Comparison of ENCODE assay signal across 9 mouse cellular contexts in genomic region chr1:83631798-83632197, GRCm38 (mm10).
DNase-seq lines count a peak whose midpoint lies in the region; ATAC-seq lines count a peak whose summit lies in the region.
"Had no signal": no experiment of that assay in that cellular context is flagged by ENCODE, and none has a peak within 500 bp of the region (broad histone marks: within the 10 kb centered on the region; RNA-seq: fewer than 3 reads in every experiment).

No protein-coding gene starts in this region.

- no peak overlapping the region for H3K4me3 ChIP-seq in heart, embryonic 10.5 days
- no peak overlapping the region for H3K4me3 ChIP-seq in hindbrain, embryonic 15.5 days
- no peak overlapping the region for H3K4me3 ChIP-seq in midbrain, embryonic 15.5 days
- H3K4me3 ChIP-seq: embryonic facial prominence, embryonic 15.5 days had no signal

- H3K36me3 ChIP-seq in heart, embryonic 10.5 days = no peaks in the 10 kb centered on the region
- no peaks in the 10 kb centered on the region for H3K36me3 ChIP-seq in hindbrain, embryonic 15.5 days
- H3K36me3 ChIP-seq in midbrain, embryonic 15.5 days (replicated peaks) = no peaks in the 10 kb centered on the region
- H3K36me3 ChIP-seq: embryonic facial prominence, embryonic 15.5 days had no signal

- H3K4me2 ChIP-seq in hindbrain, embryonic 15.5 days = peak overlapping the region; percentile 36
- peak overlapping the region; percentile 16; the same call in 1 of the 2 replicates for H3K4me2 ChIP-seq in midbrain, embryonic 15.5 days
- H3K4me2 ChIP-seq: embryonic facial prominence, embryonic 15.5 days had no signal

- H3K27ac ChIP-seq in heart, embryonic 10.5 days = no peak overlapping the region
- H3K27ac ChIP-seq in hindbrain, embryonic 15.5 days (replicated peaks) = peak overlapping the region; percentile 45
- H3K27ac ChIP-seq in midbrain, embryonic 15.5 days = no peak overlapping the region
- H3K27ac ChIP-seq: embryonic facial prominence, embryonic 15.5 days had no signal

- intact Hi-C loops in heart, postnatal 10 days (cut with DNase I) = no loop called here

- no peaks in the 10 kb centered on the region for H3K4me1 ChIP-seq in heart, embryonic 10.5 days
- H3K4me1 ChIP-seq in hindbrain, embryonic 15.5 days (replicated peaks) = peaks cover 10% of the 10 kb centered on the region
- peaks cover 9% of the 10 kb centered on the region; the same call in 1 of the 2 replicates for H3K4me1 ChIP-seq in midbrain, embryonic 15.5 days
- H3K4me1 ChIP-seq: embryonic facial prominence, embryonic 15.5 days had no signal

- DNase-seq in heart, postnatal 10 days = peak; percentile 0 to 18
- DNase-seq in heart, embryonic 10.5 days (ENCODE audit: low spot score) = no peak
- peak; percentile 34 to 45 for DNase-seq in cerebellum, adult 18-20 months
- DNase-seq in urinary bladder, adult 18-20 months (ENCODE audit: low spot score in 2 of 2) = no peak
- no peak for DNase-seq in thymus, adult 18-20 months
- DNase-seq in embryo, embryonic 10.5 days (ENCODE audit: low spot score) = no peak

- H3K27me3 ChIP-seq in heart, embryonic 10.5 days (ENCODE audit: insufficient read depth, poor library complexity, severe bottlenecking) = no peaks in the 10 kb centered on the region
- no peaks in the 10 kb centered on the region for H3K27me3 ChIP-seq in hindbrain, embryonic 15.5 days
- H3K27me3 ChIP-seq in midbrain, embryonic 15.5 days (replicated peaks) = no peaks in the 10 kb centered on the region
- H3K27me3 ChIP-seq: embryonic facial prominence, embryonic 15.5 days had no signal

- H3K9me3 ChIP-seq in heart, embryonic 10.5 days = no peaks in the 10 kb centered on the region
- no peaks in the 10 kb centered on the region for H3K9me3 ChIP-seq in hindbrain, embryonic 15.5 days
- no peaks in the 10 kb centered on the region for H3K9me3 ChIP-seq in midbrain, embryonic 15.5 days
- H3K9me3 ChIP-seq: embryonic facial prominence, embryonic 15.5 days had no signal

- WGBS in heart, embryonic 10.5 days = 51% methylated on average over 4 of the region's 4 CpGs
- 28% methylated on average over 4 of the region's 4 CpGs for WGBS in hindbrain, embryonic 15.5 days
- WGBS in midbrain, embryonic 15.5 days = 36% methylated on average over 4 of the region's 4 CpGs

- H3K9ac ChIP-seq in hindbrain, embryonic 15.5 days = no peak overlapping the region
- H3K9ac ChIP-seq in midbrain, embryonic 15.5 days = no peak overlapping the region
- H3K9ac ChIP-seq: embryonic facial prominence, embryonic 15.5 days had no signal

- peak; percentile 87 for ATAC-seq in hindbrain, embryonic 15.5 days (ENCODE audit: low FRiP score, low read depth)
- ATAC-seq in midbrain, embryonic 15.5 days (replicated peaks) = peak; percentile 88

Comparison
In these comparisons a context has a peak if more than half of its experiments do, and no peak if none do; other contexts are left out.
1. DNase-seq: peak in heart, postnatal 10 days (2 of 2) and cerebellum, adult 18-20 months (2 of 2); none in heart, embryonic 10.5 days (single experiment), urinary bladder, adult 18-20 months (0 of 2), thymus, adult 18-20 months (0 of 2) and embryo, embryonic 10.5 days (single experiment).